Mouse (Mus musculus): ENCODE data around the gene Cd244a. TPM values are rescaled to one million over a fixed set of nuclear protein-coding genes. Genes with fewer than 3 reads are reported as not detected.
A peak's percentile ranks its signal among the peaks of the same experiment; 100 is the strongest.

Cd244a gene
- total RNA-seq, 2 experiments from 2014 or later = 12.3 to 16.3 TPM

GRCm38 (mm10) chr1:171568436-171568835 is 9.4 kb downstream of the Cd244a start:
- ATAC-seq (ENCODE audit: poor library complexity, severe bottlenecking) = no peak

DNA sequence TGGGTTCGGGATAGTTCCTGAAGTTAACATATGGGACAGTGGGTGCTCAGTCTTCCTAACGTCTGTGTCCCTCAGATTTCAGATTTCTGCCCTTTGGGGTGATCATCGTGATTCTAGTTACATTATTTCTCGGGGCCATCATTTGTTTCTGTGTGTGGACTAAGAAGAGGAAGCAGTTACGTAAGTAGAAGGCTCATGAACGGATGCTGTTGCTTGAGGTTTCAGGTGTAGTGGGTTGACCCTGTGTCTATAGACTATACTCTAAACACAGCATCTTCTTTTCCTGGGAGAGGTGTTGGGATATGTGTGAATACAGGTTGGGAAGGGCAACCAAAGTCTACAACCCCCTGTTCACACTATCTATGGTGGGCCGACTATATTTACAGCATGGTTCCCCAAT is 18.2 kb downstream of the Cd244a start:
- ATAC-seq (ENCODE audit: poor library complexity, severe bottlenecking) = peak; percentile 68

- ATAC-seq (ENCODE audit: poor library complexity, severe bottlenecking) = no peak
Measured at GRCm38 (mm10) chr1:171584584-171584983, 25.6 kb downstream of the Cd244a start.

GRCm38 (mm10) chr1:171604686-171605085 is 45.7 kb downstream of the Cd244a start:
- ATAC-seq (ENCODE audit: poor library complexity, severe bottlenecking) = no peak

DNA sequence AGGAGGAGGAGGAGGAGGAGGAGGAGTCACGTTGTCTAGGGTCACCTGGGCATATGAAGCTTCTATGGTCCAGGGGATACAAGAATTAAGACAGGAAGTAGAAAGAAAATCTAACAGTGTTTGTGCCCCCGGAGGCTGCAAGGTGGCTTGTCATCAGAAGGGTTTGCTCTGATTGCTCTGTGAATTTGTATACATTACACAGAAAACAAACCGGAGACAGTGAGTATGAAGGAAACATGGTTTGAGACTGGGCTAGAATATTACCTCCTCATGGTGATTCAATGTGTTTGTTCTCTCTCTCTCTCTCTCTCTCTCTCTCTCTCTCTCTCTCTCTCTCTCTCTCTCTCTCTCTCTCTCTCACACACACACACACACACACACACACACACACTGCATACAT is 47.7 kb downstream of the Cd244a start:
- no peak for ATAC-seq (ENCODE audit: poor library complexity, severe bottlenecking)

DNA sequence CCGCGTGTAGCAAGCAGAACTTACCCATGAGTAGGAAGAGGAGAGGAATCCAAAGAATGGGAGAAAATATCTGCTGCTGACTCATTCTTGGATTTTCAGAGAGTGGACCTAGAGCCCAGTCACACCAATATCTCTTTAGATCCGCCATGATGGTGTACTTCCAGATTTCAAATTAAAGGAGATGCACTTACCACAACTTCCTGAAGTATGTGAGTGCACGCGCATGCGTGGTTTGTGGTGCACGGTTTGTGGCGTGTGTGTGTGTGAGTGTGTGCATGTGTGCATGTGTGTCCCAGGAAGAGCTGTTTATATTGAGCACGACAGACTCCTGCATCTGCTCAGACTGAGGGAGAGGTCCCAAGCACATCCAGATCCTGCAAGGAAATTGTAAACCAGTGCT is 48.2 kb downstream of the Cd244a start, which contains the start of gene Ly9:
Ly9 (minus strand) TSS at position 235 of the 400 bp plus-strand sequence.
- ATAC-seq (ENCODE audit: poor library complexity, severe bottlenecking) = peak; percentile 78

DNA sequence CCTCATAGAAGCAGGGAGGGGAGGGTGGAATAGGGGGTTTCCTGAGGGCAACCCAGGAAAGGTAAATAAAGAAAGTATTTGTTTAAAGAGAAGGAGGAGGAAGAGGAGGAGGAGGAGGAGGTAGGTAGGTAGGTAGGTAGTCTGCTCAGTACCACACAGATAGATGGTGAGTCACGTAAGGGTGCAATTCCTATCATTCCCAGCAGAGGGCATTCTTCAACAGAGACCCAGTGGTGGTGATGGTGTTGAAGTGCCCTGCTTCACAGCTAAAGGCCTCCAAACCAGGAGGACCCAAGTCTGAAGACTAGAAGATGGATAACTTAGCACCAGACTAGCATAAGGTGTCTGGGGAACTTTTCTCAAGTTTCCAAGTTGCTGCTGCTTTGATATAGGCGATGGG is 51.0 kb downstream of the Cd244a start:
- ATAC-seq (ENCODE audit: poor library complexity, severe bottlenecking) = peak; percentile 60

DNA sequence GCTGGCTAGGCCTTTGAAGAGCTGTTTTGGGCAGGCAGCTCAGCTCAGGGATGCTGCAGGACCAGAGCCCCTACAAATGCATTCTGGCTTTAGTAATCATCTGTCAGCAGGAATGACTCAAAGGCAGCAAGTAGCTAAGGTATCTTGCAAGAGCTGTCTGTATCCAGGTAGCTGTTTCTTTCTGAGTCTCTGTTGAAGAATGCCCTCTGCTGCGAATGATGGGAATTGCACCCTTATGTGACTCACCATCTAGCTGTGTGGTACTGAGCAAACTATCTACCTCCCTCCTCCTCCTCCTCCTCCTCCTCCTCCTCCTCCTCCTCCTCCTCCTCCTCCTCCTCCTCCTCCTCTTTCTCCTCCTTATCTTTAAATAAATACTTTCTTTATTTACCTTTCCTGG is 51.8 kb downstream of the Cd244a start:
- ATAC-seq (ENCODE audit: poor library complexity, severe bottlenecking) = 0 out of 2 replicates have a peak, but pooled peaks have one; percentile 38

DNA sequence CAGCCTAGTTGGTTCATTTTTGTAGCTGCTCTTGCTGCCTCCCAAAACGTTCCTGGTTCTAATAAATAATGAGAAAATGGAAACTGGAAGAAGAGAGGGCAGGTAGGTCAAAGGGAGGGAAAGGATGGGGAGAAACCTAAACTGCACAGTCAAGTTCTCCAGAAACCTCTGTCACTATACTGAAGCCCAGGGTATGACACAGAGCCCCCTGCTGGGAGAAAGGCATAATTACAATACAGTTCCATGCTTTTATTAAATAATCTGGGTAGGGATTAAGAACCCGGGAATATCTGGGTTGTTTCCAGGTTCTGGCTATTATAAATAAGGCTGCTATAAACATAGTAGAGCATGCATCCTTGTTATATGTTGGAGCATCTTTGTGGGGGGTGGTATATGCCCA is 55.0 kb downstream of the Cd244a start:
- ATAC-seq (ENCODE audit: poor library complexity, severe bottlenecking) = peak; percentile 38; the same call in 1 of the 2 replicates

DNA sequence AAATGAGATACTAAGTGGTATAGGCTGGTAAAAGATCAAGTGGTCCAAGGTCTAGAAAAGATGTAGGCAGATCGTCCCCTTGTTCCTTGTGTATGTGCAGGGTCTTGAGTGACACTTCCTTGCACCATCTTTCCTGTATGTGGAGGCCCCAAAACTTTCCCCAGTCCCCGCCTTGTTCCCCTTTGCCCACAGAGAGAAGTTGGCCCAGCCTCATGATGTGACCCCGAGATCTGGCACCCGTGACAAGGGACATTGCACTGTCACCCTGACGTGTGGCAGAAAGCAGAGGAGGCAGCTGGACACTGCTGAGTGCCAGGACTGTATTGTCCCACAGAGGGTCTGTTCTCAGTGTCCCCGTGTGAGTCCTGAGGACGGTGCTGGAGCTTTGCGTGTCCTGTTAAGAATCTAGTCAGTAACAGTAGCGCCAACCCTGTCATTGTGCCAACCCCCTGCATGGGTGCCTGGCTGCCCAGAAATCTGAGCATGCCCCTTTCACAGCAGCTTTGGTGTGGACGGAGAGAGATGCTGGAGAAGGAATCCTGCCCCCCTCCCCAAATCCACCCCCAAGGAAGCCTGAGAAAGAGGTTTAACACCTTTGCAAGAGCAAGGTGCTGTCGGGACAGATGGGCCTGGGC is 58.0 kb downstream of the Cd244a start:
- ATAC-seq (ENCODE audit: poor library complexity, severe bottlenecking) = peak; percentile 75

GRCm38 (mm10) chr1:171619001-171619400 is 60.0 kb downstream of the Cd244a start:
- peak; percentile 89 for ATAC-seq (ENCODE audit: poor library complexity, severe bottlenecking)

- ATAC-seq (ENCODE audit: poor library complexity, severe bottlenecking) = peak; percentile 29; the same call in 1 of the 2 replicates
Measured at GRCm38 (mm10) chr1:171619645-171620044, 60.7 kb downstream of the Cd244a start.

- no peak for ATAC-seq (ENCODE audit: poor library complexity, severe bottlenecking)
Measured at GRCm38 (mm10) chr1:171620091-171620490, 61.1 kb downstream of the Cd244a start.

- no peak for ATAC-seq (ENCODE audit: poor library complexity, severe bottlenecking)
Measured at GRCm38 (mm10) chr1:171627801-171628200, 68.8 kb downstream of the Cd244a start.

- ATAC-seq (ENCODE audit: poor library complexity, severe bottlenecking) = peak; percentile 39
Measured at GRCm38 (mm10) chr1:171629168-171629567, 70.2 kb downstream of the Cd244a start.

- no peak for ATAC-seq (ENCODE audit: poor library complexity, severe bottlenecking)
Measured at GRCm38 (mm10) chr1:171630041-171630440, 71.0 kb downstream of the Cd244a start.

DNA sequence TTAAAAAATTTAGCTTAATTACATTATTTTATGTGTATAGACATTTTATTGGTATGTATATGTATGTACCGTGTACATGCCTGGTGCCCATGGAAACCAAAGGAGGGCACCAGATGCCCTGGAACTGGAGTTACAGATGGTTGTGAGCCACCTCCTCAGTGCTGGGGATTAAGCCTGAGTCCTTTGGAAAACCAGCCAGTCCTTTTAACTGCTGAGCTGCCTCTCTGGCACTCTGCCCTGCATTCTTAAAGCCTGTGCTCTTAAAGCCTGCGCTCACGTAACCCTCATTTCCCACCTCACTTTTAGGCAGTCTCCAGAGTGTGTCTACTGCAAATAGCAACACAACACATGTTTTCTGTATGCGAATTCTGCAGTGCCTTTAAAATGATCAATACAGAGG is 71.9 kb downstream of the Cd244a start:
- ATAC-seq (ENCODE audit: poor library complexity, severe bottlenecking) = no peak

DNA sequence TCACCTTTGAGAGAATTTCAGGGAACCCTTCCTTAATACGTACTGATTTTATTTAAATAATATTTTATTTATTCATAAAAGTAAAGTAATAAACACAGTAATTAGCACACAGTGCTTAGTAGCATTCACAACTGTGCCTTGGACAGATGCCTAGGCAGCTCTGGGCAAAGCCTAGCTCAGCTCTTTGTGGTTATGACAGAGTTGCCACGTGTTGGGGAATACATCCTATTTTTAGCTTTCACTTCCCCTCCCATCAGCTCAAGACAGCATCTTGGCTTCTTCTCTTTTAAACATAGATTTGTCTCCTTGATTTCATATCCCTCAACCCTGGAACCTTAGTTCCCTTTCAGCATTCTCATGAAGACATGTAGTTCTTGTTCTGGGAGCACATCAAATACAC is 72.5 kb downstream of the Cd244a start:
- peak; percentile 91 for ATAC-seq (ENCODE audit: poor library complexity, severe bottlenecking)

DNA sequence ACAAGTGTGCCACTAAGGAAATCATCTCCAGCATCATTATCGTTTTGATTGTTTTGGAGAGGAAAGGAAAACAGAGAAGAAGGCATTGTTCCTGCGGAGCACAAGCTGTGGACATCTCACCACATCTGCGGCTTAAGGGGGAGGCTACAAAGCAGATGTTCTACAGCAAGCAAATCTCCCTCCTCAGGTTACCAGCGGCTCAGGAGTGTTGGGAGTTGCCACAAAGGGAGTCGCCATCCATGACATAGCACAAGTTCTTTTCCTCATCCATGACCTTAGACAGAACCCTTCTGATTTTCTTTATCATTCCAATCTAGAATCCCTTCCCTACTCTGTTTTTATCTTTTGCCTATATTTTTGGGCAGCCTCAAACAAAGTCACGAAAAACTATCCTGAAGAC is 76.7 kb downstream of the Cd244a start:
- ATAC-seq (ENCODE audit: poor library complexity, severe bottlenecking) = no peak

DNA sequence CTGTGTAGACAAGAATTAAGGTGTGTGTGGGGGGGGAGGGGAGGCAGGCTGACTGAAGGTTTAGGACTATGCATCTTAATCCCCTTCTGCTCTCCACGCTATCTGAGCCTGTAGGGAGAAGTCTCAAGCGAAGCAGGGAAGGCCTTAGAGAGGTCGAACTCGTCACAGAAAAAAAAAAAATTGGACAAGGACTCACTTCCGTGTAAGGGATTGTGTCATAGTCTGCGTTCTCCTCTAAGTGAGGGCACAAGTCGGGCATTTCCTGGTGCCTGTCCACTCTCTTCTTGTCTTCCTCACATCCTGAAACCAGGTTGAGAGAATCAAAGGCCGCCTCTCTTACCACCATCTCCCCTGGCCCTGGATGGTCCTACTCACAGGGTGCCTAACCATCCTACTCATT is 78.1 kb downstream of the Cd244a start:
- peak; percentile 88 for ATAC-seq (ENCODE audit: poor library complexity, severe bottlenecking)

GRCm38 (mm10) chr1:171638686-171639085 is 79.7 kb downstream of the Cd244a start:
- ATAC-seq (ENCODE audit: poor library complexity, severe bottlenecking) = no peak

GRCm38 (mm10) chr1:171640796-171641195 is 81.8 kb downstream of the Cd244a start:
- ATAC-seq (ENCODE audit: poor library complexity, severe bottlenecking) = no peak

DNA sequence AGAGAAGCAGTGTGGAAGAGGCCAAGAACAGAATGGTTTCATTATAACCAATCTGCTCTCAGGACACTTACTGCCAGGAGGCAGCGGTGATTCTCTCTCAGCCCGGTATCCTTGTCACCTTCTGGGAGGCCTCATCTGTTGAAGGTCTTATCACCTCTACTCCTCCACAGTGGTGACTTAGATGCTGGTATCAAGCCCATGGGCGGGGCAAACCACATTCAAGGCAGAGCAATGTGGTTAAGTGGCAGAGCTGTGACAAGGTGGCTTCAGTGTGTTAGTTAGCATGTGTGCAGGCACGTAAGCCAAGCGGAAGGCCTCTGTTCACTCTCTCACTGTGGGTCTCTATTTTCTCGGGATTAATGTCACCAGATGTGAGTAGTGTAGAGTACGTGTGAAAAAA is 84.6 kb downstream of the Cd244a start:
- peak; percentile 62 for ATAC-seq (ENCODE audit: poor library complexity, severe bottlenecking)
